Mouse (Mus musculus) right cerebral cortex, postnatal 10 days (tissue): Measurements from ENCODE around the gene Ndufa13.
A peak's percentile ranks its signal among the peaks of the same experiment; 100 is the strongest.

Experiments
- DNase-seq, 2 experiments: peaks; one replicate each; pipeline ENCODE4 v3.0.0; 2021; ENCODE audit warnings: low spot score in 2 of 2

Gene Ndufa13

DNA sequence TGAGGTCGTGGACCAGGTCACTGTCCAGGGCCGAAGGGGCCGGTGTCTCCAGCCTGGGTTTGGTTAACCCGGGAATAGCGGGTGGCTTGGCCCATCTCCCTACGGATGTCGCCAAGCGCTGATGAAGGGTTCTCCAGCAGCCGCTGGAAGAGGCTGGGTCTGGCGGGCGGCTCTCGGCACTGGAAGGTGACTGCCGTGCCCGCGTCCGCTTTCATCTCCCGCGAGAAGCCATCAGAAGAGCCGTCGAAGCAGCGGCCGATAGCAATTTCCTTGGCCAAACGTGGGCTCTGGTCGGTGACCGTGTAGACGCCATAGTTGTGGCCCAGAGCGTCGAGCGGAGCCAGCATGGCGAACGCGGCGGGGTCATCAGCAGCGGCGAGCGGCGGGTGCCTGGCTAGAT lies 21.5 kb downstream of the Ndufa13 start:
- peak in 1 of 2 experiments; percentile 27 for DNase-seq

DNA sequence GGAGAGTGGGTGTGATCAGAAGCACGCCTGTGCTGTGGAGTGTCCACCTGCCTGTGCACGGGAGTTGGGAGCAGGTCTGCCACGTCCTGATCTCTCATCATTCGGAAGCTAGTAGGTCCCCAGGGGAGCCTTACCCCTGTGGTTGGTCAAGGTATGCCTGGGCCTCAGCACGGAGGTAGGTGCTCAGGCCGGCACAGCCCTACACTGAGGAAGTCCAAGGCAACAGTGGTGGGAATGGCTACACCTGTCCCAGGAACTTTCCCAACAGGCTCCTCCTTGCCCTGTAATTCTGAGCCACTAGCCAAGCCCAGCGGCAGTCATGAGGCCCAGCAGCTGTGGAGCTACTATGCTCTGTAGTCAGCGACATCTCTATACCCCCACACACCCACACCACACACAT lies 22.7 kb downstream of the Ndufa13 start:
- no peak for DNase-seq

DNA sequence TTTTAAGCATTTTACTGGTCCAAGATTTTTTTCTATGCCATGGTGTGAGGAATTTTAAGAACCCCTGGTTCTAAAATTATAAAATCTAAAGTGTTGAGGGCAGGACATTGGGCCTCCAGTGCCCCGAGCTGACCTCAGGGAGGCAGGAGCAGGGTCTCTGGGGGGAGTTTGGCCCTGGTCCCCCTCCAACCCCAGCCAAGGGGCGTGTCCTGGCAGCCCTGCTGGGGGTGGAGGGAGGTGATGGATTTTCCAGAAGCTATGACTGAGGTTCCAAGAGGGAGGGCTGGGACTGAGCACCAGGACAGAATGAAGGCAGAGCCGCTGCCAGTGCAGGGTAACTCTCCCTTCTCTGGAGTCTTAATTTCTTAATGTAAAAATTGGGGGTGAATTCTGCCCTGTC lies 24.4 kb downstream of the Ndufa13 start:
- no peak for DNase-seq

DNA sequence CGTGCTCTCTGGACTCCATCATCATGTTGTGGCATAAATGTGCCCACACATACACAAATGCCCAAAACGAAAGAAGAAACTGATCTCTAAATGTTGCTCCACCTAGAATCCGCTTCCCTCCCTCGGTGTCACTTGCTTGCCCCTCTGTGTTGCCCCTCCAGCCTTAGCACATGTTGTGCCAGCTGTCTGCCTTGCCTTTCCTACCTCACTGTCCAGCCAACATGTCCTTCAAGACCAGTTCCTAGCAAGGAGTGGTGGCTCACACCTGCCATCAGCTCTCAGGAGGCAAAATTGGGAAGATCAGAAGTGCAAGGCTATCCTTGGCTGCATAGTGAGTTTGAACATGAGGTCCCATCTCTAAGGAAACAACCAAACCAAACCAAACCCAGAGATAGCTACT lies 25.0 kb downstream of the Ndufa13 start:
- DNase-seq: no peak

DNA sequence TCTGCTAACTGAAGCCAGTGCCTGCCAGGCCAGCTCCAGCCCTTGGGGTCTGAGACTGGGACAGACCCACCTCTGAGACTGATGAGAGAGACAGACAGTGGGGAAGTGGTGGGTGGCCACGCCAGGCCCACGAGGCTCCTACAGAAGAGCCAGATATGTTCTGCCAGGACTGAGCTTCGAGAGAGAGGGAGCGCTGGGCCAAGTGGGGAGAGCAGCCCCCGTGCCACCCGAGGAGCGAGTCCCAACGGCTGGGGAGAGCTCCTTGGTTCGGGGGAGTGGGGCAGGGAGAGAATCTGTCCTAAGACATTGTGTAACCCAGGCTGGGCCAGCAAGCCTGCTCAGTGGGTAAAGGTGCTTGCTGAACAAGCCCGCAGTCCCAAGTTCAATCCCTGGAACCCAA lies 25.4 kb downstream of the Ndufa13 start:
- no peak for DNase-seq

DNA sequence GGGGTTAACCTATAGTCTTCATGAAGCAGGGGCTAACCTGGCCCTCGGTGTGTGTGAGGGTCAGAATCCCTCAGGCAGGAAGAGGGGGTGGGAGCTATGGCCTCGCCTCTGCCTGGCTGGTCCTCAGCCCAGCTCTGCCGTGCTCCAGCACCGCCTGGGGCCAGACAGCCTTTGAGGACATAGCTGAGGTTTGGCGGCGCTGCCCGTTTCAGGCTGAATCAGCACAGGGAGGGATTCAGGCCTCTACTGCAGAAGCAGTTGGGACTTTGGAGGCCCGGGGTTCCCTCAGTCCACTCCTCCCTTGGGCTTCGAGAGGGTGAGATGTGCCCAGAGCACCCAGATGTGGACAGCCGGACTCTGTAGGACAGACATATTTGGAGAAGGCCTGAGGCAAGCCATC lies 26.3 kb downstream of the Ndufa13 start:
- DNase-seq: no peak

DNA sequence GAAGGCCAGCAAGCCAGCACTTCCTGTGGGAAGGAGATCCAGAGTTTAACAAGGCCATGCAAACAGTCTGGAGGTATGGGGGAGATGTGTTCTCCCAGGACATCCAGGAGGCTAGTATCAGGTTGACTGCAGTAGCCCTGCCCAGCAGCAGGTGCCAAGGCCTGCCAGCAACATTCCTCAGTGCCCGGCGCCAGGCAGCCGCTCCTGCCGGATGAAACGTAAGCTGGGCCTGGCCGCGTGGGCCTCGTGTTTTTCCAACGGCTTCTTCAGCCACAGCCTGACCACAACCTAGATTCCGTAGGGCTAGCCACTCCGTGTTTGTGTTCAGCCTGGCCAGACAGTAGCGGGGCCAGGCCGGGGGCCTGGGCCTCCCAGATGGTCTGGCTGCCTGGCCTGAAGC lies 27.7 kb downstream of the Ndufa13 start:
- DNase-seq: peak in 1 of 2 experiments; percentile 31

DNA sequence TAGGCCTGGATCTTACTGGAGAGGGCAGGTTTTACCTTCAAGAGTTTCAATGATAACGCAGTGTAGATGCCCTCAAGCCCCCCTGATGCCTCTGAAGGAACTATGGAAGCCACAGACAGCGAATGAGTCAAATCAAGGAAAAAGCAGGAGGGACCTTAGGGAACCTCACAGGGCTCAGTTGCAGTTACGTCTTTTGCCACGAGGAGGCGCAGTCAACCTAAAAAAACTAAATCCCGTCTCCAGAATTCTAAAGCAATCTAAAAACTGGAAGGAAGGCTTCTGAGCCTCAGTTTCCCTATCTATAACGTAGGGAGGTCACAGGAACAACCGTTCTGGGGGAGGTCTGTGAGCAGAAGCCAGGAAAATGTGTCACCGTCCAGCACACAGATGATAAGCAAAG lies 28.2 kb downstream of the Ndufa13 start:
- peak; percentile 49 to 79 for DNase-seq

DNA sequence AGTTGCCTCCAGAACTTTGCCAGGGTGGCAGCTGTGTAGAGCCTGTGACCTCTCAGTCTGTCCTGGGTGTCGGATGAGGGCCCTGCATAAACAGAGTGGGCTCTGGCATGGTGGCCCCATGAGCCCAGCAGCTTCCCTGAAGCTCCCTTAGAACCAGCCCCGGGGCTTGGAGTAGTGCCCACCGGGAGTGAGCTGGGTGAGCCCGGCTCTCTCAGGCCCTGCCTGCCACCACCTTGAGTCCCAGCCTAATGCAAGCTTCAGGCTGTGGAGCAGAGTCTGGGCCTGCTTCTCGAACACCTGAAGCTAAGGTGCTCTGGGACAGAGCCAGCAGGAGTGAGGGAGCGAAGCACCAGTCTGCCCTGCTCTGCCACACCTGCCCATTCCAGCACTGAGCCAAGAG lies 31.5 kb downstream of the Ndufa13 start:
- no peak for DNase-seq

DNA sequence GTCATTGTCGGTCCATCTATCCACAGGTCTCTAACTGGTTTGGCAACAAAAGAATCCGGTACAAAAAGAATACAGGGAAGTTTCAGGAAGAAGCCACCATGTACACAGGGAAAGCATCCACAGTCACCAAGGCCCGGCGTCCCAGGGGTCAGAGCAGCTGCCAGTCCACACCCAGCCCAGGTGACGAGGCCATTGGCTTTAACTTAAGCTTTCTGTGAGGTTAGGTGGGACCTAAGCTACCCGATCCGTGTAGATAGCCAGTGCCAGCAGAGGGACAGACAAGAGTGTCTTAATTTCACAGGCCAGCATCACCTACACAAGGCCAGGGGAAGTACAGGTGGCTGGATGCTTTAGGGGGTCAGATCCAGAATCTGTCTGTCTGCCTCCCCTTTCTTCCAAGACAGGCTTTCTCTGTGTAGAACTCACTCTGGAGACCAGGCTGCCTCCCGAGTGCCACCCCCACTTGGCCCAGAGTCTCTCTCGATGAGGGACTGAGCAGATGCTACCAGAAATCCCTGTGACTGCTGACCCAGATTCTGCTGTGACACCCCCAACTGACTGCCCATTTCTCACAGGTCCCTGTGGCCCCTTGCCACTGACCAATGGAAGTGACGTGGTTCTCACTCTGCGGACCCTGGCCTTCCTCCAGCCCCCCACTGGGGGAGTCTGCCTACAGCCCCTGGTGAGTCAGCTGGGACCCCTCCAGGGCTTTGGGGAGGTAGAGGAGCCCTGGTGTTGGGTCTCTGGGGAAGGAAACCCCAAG lies 32.2 kb downstream of the Ndufa13 start:
- DNase-seq: peak in 1 of 2 experiments; percentile 40

DNA sequence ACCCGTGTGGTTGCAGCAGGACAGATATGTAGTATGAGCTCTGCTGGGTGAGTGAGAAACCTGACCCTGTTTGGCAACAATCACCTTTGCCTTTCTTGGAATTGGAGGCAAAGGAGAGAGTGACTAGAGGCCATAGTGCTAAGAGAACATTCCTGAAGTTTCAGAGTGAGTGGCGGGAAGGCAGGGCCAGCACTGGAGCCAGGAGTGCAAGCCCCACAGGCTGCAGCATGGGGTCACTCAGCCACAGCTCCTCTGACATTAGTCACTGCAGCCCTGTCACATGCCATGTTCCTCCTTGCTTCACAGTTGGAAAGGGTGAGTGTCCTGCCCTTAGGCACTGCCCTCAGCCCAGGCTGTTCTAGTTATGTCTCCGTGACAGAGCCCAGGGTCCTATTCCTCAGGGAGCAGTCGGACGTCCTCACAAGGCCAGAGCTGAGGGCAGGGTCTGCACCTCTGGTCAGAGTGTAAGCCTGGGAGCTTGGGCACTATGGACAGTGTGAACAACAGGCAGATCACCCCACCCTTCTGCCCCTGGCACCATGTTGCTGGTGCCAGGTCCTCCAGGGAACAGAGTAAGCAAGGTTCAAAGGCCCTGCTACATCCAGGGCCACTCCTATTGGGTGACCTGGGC lies 34.5 kb downstream of the Ndufa13 start:
- DNase-seq: no peak

DNA sequence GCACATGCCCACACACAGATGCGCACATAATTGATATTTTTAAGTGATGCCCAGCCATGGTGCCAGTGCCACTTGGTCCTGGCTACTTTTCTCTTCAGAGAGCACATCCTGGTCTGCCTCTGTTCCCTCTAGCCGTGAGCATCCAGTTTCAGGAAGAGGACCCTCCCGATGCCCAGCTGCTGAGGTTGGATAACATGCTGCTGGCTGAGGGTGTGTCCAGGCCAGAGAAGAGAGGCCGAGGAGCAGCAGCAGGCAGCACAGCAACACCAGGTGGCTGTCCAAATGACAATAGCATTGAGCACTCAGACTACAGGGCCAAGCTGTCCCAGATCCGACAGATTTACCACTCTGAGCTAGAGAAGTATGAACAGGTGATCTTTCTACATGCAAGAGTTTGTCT lies 38.2 kb downstream of the Ndufa13 start:
- DNase-seq: no peak

DNA sequence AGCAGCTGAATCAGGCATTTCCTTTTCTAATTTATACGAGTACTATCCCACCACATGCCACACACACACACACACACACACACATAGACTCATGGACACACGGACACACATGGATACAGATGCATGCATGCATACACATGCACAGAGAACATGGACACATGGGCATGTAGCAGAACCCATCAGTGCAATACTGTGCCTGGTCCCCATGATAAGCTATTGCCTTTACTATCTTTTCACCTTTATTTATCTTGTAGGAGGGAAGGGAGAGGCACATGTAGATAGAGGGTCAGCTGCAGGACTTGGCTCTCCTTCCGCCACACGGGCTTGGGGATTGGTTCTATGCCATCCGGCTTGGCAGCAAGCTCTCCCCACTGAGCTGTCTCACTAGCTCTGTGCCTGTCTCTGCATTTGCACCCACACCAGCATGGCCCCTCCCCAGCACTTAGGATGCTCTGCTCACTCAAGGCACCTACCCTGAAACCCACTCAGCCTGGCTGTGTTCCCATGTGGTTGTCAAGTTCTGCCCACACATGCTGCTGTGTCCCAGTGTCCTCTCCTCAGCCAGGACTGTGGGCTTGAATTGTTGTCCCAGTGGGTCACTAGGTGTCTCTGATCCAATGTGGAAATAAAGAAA lies 38.9 kb downstream of the Ndufa13 start:
- no peak for DNase-seq

DNA sequence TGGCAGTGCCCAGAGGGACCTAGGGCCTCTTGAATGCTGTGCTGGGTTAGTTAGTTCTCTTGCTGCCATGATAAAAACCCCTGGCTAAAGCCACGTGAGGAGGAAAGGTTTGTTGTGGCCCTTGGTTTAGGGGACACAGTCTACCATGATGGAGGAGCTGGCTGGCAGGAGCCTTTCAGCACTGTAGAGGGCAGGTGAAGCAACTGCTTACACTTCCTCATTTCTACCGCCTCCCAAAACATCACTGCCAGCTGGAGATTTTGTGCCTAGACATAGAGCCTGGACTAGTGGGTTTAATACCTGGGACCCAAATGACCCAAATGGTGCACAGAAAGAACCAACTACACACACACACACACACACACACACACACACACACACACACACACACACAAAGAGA lies 41.1 kb downstream of the Ndufa13 start:
- no peak for DNase-seq

DNA sequence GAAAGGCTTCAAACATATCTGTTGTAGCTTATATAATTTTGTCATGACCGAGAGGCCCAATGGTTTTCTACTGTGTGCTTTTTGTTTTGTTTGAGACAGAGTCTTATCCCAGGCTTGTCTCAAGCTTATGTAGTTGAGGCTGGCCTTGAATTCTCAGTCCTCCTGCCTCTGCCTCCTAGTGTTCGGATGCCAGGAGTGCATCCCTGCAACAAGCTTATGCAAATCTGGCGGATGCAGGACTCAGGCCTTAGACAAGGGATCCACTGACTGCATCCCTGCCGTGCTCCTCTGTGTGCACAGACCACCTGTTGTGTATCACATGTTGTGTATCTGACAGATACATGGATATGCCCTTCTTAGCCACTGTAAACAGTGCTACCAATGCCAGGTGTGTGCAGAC lies 41.6 kb downstream of the Ndufa13 start:
- no peak for DNase-seq

DNA sequence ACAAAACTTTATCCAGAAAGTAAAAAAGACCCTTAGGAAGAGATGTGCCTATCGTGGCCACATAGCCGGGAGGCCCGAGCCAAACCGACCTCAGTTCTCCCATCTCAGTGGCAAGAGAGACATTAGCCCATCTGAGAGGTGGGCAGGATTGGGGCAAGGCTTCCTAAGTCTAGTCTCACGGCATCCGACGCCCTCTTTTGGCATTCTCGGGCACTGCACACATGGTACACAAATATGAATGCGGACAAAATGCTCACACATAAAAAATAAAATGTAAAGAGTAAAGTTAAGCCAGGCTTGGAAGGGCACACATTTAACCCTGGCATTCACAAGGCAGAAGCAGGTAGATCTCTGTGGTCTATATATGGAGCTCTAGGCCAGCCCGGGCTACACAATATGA lies 48.5 kb downstream of the Ndufa13 start:
- DNase-seq: no peak

DNA sequence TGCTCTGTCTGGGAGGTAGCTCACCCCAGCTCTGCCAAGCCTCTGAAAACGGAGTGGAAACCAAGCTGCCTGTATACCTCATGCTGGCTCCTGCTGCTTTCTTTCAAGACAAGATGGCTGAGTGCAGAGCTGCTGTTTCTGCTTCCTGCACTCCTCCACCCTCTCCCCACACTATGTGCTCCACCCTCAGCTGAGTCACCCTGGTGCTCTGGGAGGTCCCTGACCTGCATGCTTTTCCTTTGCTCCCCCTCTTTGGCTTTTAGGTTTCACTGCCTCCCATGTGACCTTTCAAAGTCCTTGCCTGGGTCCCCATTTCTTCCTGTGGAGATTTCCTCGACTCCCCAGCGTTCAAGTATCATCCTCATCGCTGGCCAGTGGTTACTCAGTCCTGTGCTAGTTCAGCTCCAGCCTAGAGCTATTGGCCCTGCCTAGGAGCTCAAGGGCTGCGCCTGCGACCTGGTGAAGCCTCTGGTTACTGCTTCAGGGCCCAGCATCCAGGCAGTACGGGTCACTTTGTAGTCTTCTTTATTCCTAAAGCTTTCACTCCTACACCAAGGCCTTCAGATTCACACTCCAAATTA lies 51.3 kb downstream of the Ndufa13 start:
- DNase-seq: no peak

DNA sequence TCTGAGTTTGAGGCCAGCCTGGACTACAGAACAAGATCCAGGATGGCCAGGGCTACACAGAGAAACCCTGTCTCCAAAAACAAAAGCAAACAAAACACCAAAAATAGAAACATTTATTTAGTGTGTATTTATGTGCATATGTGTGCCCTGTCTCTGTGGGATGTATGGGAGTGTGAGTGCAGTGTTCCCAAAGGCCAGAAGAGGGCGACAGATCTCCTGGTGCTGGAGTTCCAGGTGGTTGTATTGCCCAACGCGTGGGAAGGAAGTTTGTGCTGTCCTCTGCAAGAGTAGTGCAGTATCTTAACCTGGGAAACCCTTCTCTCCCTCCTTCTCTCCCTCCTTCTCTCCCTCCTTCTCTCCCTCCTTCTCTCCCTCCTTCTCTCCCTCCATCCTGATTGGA lies 52.5 kb downstream of the Ndufa13 start:
- no peak for DNase-seq

DNA sequence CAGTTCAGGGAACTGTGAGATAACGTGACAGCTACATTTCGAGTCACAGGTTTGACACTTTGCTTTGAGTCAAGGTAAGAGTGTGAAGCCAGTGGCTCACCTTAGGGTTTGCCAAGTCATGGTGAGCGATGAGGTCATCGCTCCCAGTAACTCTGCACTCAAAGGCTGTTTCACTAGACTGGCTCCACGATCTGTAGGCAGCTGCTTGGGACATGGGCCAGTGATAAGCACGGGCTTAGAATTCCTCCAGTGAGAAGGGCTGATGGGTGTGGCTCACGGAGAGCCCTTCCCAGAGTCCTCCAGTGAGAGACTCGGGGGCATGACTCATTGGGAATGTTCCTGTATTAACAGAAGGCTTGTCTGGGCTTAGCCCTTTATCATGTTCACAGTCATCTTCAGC lies 53.4 kb downstream of the Ndufa13 start:
- DNase-seq: no peak

DNA sequence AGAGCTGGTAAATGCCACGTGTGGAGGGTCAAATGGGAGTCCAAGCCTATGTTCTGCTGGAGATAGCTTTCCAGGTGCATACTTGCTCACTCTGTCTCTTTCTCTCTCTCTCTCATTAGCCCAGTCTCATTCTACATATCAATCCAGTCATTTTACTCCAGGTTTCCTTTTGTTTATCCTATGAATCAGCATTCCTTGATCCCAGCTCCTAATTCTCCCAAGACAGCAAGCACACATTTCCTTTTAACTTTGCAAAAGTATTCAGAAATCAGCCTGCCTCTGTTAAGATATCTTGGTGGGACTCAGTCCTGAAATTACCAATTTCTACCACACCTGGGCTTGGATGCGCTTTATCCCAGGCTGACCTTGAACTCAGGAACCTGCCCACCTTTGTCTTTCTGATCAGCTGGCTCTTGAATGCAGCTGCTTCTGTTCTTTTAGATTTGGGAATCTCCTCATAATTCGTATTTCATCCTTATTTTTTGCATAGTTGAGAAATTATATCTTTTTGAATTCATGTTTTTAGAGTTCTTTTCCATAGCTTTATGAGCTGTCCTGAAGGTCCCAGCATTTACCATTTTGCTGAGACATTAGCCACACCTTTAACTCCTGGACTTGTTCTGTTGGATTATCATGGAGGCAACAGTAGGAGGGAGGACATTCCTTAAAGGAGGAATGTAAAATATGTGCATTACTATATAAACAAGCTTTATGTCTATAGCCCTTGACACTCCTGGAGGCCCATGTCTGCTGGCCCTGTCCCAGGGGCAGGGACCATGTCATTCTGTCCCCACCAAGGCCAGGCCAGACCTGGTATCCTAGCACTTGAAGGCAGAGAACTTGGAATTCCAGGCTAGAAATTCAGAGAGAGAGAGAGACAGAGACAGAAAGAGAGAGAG lies 54.9 kb downstream of the Ndufa13 start:
- no peak for DNase-seq
